Mouse (Mus musculus) C2C12 (cell line): ENCODE measurements around the gene Dnah17.

Source experiments
- CEBPB ChIP-seq: IDR thresholded peaks from one replicate; pipeline ENCODE4 v1.6.1; 2011; ENCODE audit warnings: low read depth, mild to moderate bottlenecking, control low read depth, moderate library complexity
- CTCF ChIP-seq: IDR thresholded peaks from one replicate; pipeline ENCODE4 v1.5.1; 2011; ENCODE audit not compliant: control insufficient read depth, insufficient read depth, insufficient read length
- FOSL1 ChIP-seq: IDR thresholded peaks from one replicate; pipeline ENCODE4 v1.8.0; 2011; ENCODE audit warnings: mild to moderate bottlenecking, low read length; ENCODE audit not compliant: poor library complexity, insufficient read depth, severe bottlenecking
- MAX ChIP-seq: IDR thresholded peaks from one replicate; pipeline ENCODE4 v1.6.1; 2011; ENCODE audit warnings: mild to moderate bottlenecking, control low read depth
- MYOD1 ChIP-seq: IDR thresholded peaks from one replicate; pipeline ENCODE4 v1.6.1; 2011; ENCODE audit warnings: low read depth; ENCODE audit not compliant: control insufficient read depth, insufficient read length
- MYOG ChIP-seq: IDR thresholded peaks from one replicate; pipeline ENCODE4 v1.6.1; 2011; ENCODE audit not compliant: control insufficient read depth, insufficient read length; ENCODE audit errors: extremely low read depth
- USF1 ChIP-seq: IDR thresholded peaks from one replicate; pipeline ENCODE4 v1.6.1; 2011; ENCODE audit warnings: low read depth, mild to moderate bottlenecking, control low read depth, moderate library complexity

DNA sequence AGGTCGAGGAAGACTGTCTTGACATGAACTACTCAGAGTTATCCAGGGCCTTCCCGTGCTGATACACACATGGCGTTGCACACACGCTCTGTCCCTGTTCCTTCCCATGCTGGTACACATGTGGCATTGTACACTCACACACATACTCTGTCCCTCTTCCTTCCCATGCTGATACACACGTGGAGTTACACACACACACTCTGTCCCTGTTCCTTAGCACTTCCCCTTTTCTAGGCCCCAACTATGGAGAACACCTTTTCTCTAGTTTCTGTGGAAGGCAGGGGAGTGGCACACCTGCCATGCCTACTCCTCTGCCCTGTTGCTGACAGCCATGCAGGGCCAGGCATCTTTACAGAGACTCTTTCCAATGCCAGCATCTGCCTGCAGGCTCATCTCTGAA lies 47.8 kb upstream of the Dnah17 start:
- TF ChIP-seq CTCF (no peak), USF1 (no peak), MYOD1 (no peak), FOSL1 (no peak), MAX (no peak), MYOG (no peak), CEBPB (no peak)
